Mouse (Mus musculus): ENCODE data around the gene Plxna4. TPM values are rescaled to one million over a fixed set of nuclear protein-coding genes. Genes with fewer than 3 reads are reported as not detected.
"Not testable (repeated sequence)": the region's sequence is repeated elsewhere in the genome, so short reads cannot be mapped to it uniquely, and the experiment has no call there.

Gene Plxna4
- polyA plus RNA-seq, 1 experiment from 2014 or later = 0.91 TPM

GRCm38 (mm10) chr6:32510924-32511323, 77.1 kb downstream of the Plxna4 start:
- no peak overlapping the region for H3K27ac ChIP-seq (ENCODE audit: low read depth, low read length)
- H3K9ac ChIP-seq (ENCODE audit: low read depth, low read length) = no peak overlapping the region
- no peaks in the 10 kb centered on the region for H3K36me3 ChIP-seq (ENCODE audit: control insufficient read depth, insufficient read depth)
- H3K4me3 ChIP-seq (ENCODE audit: low read depth, low read length) = no peak overlapping the region
- no peak for ATAC-seq
- TF ChIP-seq CTCF (IDR thresholded peaks at IDR 0.05; ENCODE audit: low read depth) = no peak
- 74% methylated on average over 7 of the region's 7 CpGs for WGBS
- no peaks in the 10 kb centered on the region for H3K9me3 ChIP-seq (ENCODE audit: control insufficient read depth)
- H3K27me3 ChIP-seq (replicated peaks; ENCODE audit: control insufficient read depth, insufficient read depth, low read length) = no peaks in the 10 kb centered on the region
- no peaks in the 10 kb centered on the region for H3K4me1 ChIP-seq (replicated peaks; ENCODE audit: control insufficient read depth, insufficient read depth, low read length)
- H3K4me2 ChIP-seq (replicated peaks; ENCODE audit: low read depth) = no peak overlapping the region

- TF ChIP-seq CTCF (IDR thresholded peaks at IDR 0.05; ENCODE audit: low read depth) = no peak
Observed at GRCm38 (mm10) chr6:32510491-32510890, 77.5 kb downstream of the Plxna4 start.

GRCm38 (mm10) chr6:32509046-32509445, 78.9 kb downstream of the Plxna4 start:
- Histone ChIP-seq H3K4me2 (replicated peaks; ENCODE audit: low read depth) (no peak overlapping the region), H3K27me3 (replicated peaks; ENCODE audit: control insufficient read depth, insufficient read depth, low read length) (no peaks in the 10 kb centered on the region), H3K4me3 (ENCODE audit: low read depth, low read length) (no peak overlapping the region), H3K4me1 (replicated peaks; ENCODE audit: control insufficient read depth, insufficient read depth, low read length) (no peaks in the 10 kb centered on the region), H3K36me3 (ENCODE audit: control insufficient read depth, insufficient read depth) (no peaks in the 10 kb centered on the region), H3K27ac (ENCODE audit: low read depth, low read length) (no peak overlapping the region), H3K9me3 (ENCODE audit: control insufficient read depth) (no peaks in the 10 kb centered on the region), H3K9ac (ENCODE audit: low read depth, low read length) (no peak overlapping the region)
- 71% methylated on average over 9 of the region's 9 CpGs for WGBS
- ATAC-seq = no peak
- no peak for TF ChIP-seq CTCF (IDR thresholded peaks at IDR 0.05; ENCODE audit: low read depth)

More at GRCm38 (mm10) chr6:32510491-32510890, 77.5 kb downstream of the Plxna4 start:
- Histone ChIP-seq H3K4me3 (ENCODE audit: low read depth, low read length) (no peak overlapping the region), H3K4me2 (replicated peaks; ENCODE audit: low read depth) (no peak overlapping the region), H3K4me1 (replicated peaks; ENCODE audit: control insufficient read depth, insufficient read depth, low read length) (no peaks in the 10 kb centered on the region), H3K9ac (ENCODE audit: low read depth, low read length) (no peak overlapping the region), H3K27me3 (replicated peaks; ENCODE audit: control insufficient read depth, insufficient read depth, low read length) (no peaks in the 10 kb centered on the region), H3K27ac (ENCODE audit: low read depth, low read length) (no peak overlapping the region), H3K36me3 (ENCODE audit: control insufficient read depth, insufficient read depth) (no peaks in the 10 kb centered on the region), H3K9me3 (ENCODE audit: control insufficient read depth) (no peaks in the 10 kb centered on the region)
- ATAC-seq = no peak
- WGBS = 93% methylated on average over 1 of the region's 1 CpGs

GRCm38 (mm10) chr6:32504963-32505362, 83.0 kb downstream of the Plxna4 start:
- 90% methylated on average over 5 of the region's 5 CpGs for WGBS

GRCm38 (mm10) chr6:32501186-32501585, 86.8 kb downstream of the Plxna4 start:
- not testable (repeated sequence) for H3K4me1 ChIP-seq (replicated peaks; ENCODE audit: control insufficient read depth, insufficient read depth, low read length); H3K27me3 ChIP-seq (replicated peaks; ENCODE audit: control insufficient read depth, insufficient read depth, low read length); H3K36me3 ChIP-seq (ENCODE audit: control insufficient read depth, insufficient read depth); H3K4me2 ChIP-seq (replicated peaks; ENCODE audit: low read depth); H3K4me3 ChIP-seq (ENCODE audit: low read depth, low read length); ATAC-seq; H3K27ac ChIP-seq (ENCODE audit: low read depth, low read length); H3K9ac ChIP-seq (ENCODE audit: low read depth, low read length); H3K9me3 ChIP-seq (ENCODE audit: control insufficient read depth)
- 88% methylated on average over 1 of the region's 1 CpGs for WGBS

More at GRCm38 (mm10) chr6:32504963-32505362, 83.0 kb downstream of the Plxna4 start:
- H3K4me1 ChIP-seq (replicated peaks; ENCODE audit: control insufficient read depth, insufficient read depth, low read length) = no peaks in the 10 kb centered on the region
- no peak for ATAC-seq
- no peak overlapping the region for H3K27ac ChIP-seq (ENCODE audit: low read depth, low read length)
- no peak overlapping the region for H3K4me3 ChIP-seq (ENCODE audit: low read depth, low read length)
- H3K4me2 ChIP-seq (replicated peaks; ENCODE audit: low read depth) = no peak overlapping the region
- no peak overlapping the region for H3K9ac ChIP-seq (ENCODE audit: low read depth, low read length)
- H3K27me3 ChIP-seq (replicated peaks; ENCODE audit: control insufficient read depth, insufficient read depth, low read length) = no peaks in the 10 kb centered on the region
- H3K9me3 ChIP-seq (ENCODE audit: control insufficient read depth) = no peaks in the 10 kb centered on the region
- no peak for TF ChIP-seq CTCF (IDR thresholded peaks at IDR 0.05; ENCODE audit: low read depth)
- H3K36me3 ChIP-seq (ENCODE audit: control insufficient read depth, insufficient read depth) = no peaks in the 10 kb centered on the region

GRCm38 (mm10) chr6:32498106-32498505, 89.9 kb downstream of the Plxna4 start:
- Histone ChIP-seq H3K9ac (ENCODE audit: low read depth, low read length) (no peak overlapping the region), H3K4me2 (replicated peaks; ENCODE audit: low read depth) (no peak overlapping the region), H3K4me3 (ENCODE audit: low read depth, low read length) (no peak overlapping the region), H3K9me3 (ENCODE audit: control insufficient read depth) (no peaks in the 10 kb centered on the region), H3K27me3 (replicated peaks; ENCODE audit: control insufficient read depth, insufficient read depth, low read length) (no peaks in the 10 kb centered on the region), H3K4me1 (replicated peaks; ENCODE audit: control insufficient read depth, insufficient read depth, low read length) (no peaks in the 10 kb centered on the region), H3K27ac (ENCODE audit: low read depth, low read length) (no peak overlapping the region), H3K36me3 (ENCODE audit: control insufficient read depth, insufficient read depth) (no peaks in the 10 kb centered on the region)
- no peak for TF ChIP-seq CTCF (IDR thresholded peaks at IDR 0.05; ENCODE audit: low read depth)
- 83% methylated on average over 5 of the region's 5 CpGs for WGBS
- no peak for ATAC-seq

- H3K9ac ChIP-seq (ENCODE audit: low read depth, low read length) = no peak overlapping the region
Observed at GRCm38 (mm10) chr6:32496109-32496508, 91.9 kb downstream of the Plxna4 start.

More at GRCm38 (mm10) chr6:32496109-32496508, 91.9 kb downstream of the Plxna4 start:
- no peak for TF ChIP-seq CTCF (IDR thresholded peaks at IDR 0.05; ENCODE audit: low read depth)
- Histone ChIP-seq H3K36me3 (ENCODE audit: control insufficient read depth, insufficient read depth) (no peaks in the 10 kb centered on the region), H3K27me3 (replicated peaks; ENCODE audit: control insufficient read depth, insufficient read depth, low read length) (no peaks in the 10 kb centered on the region), H3K4me2 (replicated peaks; ENCODE audit: low read depth) (no peak overlapping the region), H3K4me1 (replicated peaks; ENCODE audit: control insufficient read depth, insufficient read depth, low read length) (no peaks in the 10 kb centered on the region), H3K9me3 (ENCODE audit: control insufficient read depth) (no peaks in the 10 kb centered on the region), H3K27ac (ENCODE audit: low read depth, low read length) (no peak overlapping the region), H3K4me3 (ENCODE audit: low read depth, low read length) (no peak overlapping the region)
- no peak for ATAC-seq
- WGBS = 73% methylated on average over 4 of the region's 4 CpGs
